Mouse (Mus musculus) 416B (cell line): ENCODE measurements at regions not wholly inside any gene's neighbourhood (a gene's known extent, or its start where the extent isn't known, plus 50 kb on each side); places are given as distances from the start of the nearest gene placed in this dataset.

Experiments
- DNase-seq: peaks from one replicate; pipeline ENCODE4 v3.0.0; 2011; ENCODE audit warnings: low read depth

DNA sequence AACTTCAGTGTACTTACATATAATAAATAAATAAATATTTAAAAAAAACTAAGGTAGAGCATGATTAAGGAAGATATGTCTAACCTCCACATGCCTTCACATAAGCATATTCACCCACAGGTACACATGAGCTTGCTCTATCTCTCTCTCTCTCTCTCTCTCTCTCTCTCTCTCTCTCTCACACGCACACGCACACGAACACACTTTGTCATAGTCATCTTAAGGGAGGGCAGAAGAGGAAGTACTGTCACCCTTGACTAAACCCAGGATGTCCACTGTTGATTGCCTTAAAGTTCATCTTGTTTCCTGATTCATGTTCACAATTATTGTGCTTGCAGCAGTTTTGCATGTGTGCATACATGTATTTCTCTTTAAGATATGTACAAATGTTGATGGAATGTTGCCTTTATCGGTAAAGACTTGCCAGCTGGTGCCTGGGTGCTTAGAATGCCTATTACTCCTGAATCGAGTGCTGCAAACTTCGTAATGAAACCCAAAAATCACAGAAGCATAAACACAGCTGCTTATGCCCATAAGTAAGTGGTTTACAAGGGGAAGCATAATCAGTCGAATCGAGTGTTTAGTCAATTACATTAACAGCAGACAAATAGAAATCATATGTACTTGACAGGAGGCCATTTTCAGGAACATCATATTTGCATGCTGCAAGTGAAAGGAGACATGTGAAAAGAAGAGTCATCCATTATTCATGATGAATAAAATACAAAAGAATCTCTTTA is 84.3 kb downstream of the Tmem168 start:
- no peak for DNase-seq

DNA sequence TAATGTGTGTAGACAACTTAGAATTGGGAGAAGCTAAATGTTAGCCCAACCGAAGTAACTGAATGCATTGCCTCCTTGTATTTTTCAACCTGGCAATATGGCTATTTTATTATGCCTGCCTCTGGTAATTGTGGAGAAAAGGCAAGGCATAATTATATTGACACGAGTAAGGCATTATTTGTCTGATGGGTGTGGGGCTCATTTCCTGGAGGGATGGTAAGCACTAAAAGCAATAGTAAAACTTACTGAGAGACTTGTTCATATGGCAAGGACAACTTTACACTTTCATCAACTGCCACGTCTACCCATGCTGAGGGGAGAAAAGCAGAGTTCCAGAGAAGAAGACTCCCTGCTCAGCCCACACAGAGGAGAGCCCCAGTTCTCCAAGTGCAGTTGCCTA is 93.8 kb downstream of the Tmem168 start:
- no peak for DNase-seq

DNA sequence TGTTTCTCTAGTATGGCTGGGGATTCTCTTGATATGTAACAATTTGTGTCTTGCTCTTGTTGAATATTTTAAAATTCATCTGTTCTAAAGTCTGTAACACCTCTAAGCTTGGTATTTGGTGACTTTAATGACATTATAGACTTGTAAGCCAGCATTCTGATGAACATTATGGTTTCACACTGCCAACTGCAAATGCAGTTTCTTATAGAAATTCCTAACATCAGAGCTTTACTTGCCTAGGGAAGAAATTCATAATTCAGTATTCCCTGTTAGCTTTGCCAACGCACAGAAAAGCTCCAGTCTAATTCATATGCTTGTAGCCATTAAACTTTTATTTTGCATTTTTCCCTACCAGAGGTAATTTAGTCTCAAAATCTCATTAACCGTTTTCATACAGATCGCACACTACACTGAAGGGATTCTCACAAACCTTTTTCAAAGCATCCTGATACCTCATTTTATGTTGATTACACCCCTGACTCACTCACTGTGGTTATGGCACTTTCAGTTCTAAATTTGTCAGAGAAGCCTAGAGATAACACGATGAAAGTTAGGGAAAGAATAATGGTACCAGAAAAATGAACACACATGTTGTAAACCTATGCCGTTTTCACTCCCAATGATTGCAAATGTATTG is 131.3 kb downstream of the Tmem168 start:
- DNase-seq = no peak

DNA sequence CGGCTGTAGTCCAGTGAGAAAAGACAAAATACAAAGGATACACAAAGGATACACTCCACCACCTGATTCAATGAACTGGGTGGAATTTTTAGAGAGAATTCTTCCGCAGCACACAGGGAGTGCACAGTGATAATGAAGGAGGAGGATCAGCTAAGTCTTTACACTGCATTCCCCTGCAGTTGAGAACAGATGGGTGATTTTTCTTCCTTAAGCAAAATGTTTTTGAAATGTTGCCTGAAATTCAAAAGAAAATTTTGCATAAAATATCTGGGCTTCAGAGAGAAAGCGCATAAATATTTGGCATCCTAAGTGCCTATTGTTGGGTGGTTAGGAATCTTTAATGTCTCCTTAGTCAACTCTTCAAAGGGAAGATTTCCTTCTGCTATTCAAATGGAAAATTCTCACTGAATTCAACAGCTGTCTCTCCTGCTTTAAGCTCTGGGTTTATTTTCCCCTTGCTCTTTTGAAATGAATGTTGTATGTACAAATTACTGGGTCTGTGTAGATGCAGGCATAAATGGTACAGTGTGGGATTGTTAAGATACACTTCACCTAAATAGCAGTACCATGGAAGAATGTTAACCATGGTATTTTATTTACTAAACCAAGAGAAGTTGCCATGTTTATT is 158.6 kb downstream of the Tmem168 start:
- no peak for DNase-seq

DNA sequence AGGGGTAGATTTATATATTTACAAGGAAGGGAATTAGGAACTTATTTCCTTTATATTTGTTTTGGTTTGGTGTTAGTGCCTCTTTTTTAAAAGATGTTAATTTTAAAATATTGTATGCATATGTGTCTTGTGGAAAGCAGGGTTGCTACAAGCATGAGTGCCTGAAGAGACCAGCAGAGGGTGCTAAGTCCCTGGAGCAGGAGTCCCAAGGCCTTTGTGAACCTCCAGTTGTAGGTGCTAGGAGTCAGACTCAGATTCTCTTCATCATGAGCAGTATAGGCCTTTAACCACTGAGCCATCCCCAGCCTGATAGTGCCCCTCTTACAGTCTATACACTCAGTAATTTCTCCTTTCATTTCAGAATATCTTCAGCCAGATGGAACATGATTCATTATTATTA is 189.0 kb upstream of the Vwde start:
- DNase-seq = peak; percentile 54

DNA sequence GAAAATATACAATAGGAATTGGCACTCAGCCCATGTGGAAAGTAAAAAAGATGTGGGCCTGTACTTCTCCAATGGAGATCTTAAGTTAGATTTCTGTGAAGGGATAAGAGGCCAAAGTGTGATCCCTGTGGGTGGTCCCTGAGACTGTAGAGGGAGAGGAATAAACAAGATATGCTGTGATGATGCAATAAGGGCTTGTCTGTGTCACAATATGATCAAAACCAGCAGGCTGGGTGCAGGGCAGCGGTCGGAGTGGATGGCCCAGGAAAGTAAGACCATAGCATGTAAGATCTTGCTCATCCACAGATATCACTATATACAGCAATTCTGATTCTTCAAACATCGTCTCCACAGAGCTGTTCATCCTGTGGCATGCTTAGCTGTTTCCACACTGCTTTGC is 188.3 kb upstream of the Vwde start:
- DNase-seq = no peak

DNA sequence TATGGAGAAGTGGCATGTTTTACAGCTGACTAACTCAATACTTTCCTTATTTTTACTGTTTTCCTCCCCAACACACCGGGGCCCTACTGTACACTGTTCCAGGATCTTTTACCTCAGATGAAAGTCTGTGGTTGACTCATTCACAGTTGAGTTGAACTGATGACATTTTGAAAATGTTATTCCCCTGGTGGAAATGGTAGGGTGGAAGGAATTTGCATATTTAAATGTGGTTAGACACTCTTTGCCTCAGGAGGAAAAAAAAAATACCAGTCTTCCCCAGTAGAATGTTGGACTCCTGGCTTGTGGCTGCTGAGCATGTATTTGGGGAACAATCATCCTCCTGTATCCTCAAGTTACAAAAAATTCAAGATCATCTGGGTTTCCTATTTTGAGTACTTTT is 159.7 kb upstream of the Vwde start:
- no peak for DNase-seq

DNA sequence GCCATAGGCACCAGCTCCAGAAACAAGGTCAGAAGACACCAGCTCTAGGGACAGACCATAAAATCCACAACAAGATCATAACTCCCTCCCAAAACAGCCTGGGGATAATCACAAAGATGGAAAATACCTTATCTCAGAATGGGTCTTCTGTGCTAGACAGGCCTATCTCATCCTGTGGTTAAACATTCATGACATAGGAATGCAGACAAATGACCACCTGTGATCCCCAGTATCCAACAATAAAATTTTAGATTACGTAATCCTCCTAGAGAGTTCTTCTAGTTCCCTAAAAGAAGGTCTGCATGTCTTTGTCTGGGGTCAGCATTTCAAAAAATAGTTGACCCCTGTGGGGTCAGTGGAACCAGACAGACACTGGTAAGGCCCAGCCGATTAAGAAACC is 158.4 kb upstream of the Vwde start:
- no peak for DNase-seq

DNA sequence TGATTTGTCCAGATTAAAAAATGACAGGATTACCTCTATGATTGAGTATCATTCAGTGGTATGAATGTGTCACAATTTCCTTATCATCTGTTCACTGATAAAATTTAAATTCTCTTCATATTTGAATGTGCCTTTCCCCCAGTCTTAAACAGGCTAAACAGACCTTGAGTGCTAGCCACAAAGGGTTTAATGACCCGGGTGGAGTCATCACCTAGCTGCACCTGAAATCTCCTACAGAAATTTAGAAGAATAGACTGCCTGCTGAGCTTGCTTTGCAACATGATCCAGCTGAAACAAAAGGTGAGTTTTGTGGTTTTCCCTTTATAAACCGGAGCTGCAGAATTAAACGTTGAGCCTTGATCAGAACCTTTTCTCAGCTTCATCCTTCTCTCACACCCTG is 156.1 kb upstream of the Vwde start:
- no peak for DNase-seq

DNA sequence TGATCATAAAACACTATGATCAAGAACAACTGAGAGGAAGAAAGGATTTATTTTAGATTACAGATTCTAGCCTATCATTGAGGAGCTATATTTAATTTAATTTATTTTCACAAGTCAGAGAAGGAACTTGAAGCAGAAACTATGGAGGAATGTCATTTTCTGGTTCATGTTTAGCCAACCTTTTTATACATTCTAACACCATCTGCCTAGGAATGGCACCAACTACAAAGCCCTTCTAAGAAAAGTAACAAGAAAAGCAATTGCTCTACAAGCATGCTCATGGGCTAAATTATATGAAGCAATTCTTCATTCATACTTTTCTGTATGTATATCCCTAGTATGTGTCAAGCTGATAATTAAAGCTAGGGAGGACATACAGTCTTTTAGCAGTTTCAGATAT is 155.0 kb upstream of the Vwde start:
- no peak for DNase-seq

DNA sequence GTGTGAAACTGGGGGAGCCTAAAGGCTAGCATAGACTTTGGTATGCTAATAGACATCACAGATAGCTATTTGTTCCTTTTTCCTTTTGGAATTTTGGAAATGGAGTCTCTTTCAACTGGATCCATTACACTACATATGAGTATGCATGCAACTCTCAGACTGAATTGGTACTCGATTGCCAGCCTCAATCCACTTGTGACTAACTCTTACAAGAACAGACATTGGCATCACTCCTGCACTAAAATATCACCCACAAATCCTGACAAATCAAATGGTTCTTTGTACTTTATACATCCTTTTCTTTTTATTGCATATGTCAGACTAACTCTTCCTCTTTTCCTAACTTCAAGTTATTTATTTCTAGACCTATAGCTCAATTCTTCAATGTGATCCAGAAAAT is 149.1 kb upstream of the Vwde start:
- no peak for DNase-seq

DNA sequence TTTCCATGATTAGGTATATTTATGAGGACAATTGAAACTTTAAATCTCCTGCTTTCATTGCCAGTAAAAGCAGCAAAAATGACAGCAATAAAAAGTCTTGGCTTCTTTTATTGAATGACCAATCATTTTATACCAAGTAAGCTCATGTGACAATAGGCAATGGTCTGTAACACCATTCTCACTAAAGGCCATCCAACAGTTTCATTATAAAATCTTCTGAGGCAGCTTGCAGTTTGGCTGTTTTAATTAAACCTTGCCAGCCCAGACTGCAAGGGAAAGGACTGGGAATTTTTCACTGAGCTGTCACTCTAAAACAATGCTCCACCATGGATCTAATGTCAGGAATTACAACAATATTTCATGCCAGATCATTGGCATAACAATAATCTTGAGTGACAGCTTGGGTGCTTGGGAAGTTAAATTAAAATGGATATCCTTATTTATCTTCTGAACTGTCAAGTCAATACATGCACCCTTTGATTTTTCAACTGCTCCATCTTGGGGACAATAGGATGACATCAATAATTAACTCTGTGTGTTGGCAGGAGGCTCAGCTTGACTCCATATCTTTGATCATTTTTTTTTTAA is 145.0 kb upstream of the Vwde start:
- no peak for DNase-seq
